Mouse (Mus musculus): Measurements from ENCODE around the gene Nrg3.
"Not testable (repeated sequence)": the region's sequence is repeated elsewhere in the genome, so short reads cannot be mapped to it uniquely, and the experiment has no call there.

Gene Nrg3

GRCm38 (mm10) chr14:38628862-38629619 lies 843.8 kb downstream of the Nrg3 start:
- DNase-seq (ENCODE audit: low spot score) = no peak

- DNase-seq (ENCODE audit: low spot score) = no peak
Observed at GRCm38 (mm10) chr14:38616969-38617368, 855.9 kb downstream of the Nrg3 start.

- no peak for DNase-seq (ENCODE audit: low spot score)
Observed at GRCm38 (mm10) chr14:38597735-38598134, 875.2 kb downstream of the Nrg3 start.

- no peak for DNase-seq (ENCODE audit: low spot score)
Observed at GRCm38 (mm10) chr14:38594297-38594696, 878.6 kb downstream of the Nrg3 start.

GRCm38 (mm10) chr14:38576796-38577195 lies 896.1 kb downstream of the Nrg3 start:
- DNase-seq (ENCODE audit: low spot score) = no peak

GRCm38 (mm10) chr14:38568184-38568583 lies 904.7 kb downstream of the Nrg3 start:
- DNase-seq (ENCODE audit: low spot score) = no peak

GRCm38 (mm10) chr14:38566182-38566581 lies 906.7 kb downstream of the Nrg3 start:
- no peak for DNase-seq (ENCODE audit: low spot score)

GRCm38 (mm10) chr14:38554636-38555035 lies 918.3 kb downstream of the Nrg3 start:
- DNase-seq (ENCODE audit: low spot score) = no peak

- no peak for DNase-seq (ENCODE audit: low spot score)
Observed at GRCm38 (mm10) chr14:38547257-38547656, 925.6 kb downstream of the Nrg3 start.

- no peak for DNase-seq (ENCODE audit: low spot score)
Observed at GRCm38 (mm10) chr14:38535181-38535580, 937.7 kb downstream of the Nrg3 start.

- no peak for DNase-seq (ENCODE audit: low spot score)
Observed at GRCm38 (mm10) chr14:38533495-38533894, 939.4 kb downstream of the Nrg3 start.

- no peak for DNase-seq (ENCODE audit: low spot score)
Observed at GRCm38 (mm10) chr14:38516232-38516631, 956.7 kb downstream of the Nrg3 start.

GRCm38 (mm10) chr14:38509016-38509415 lies 963.9 kb downstream of the Nrg3 start:
- DNase-seq (ENCODE audit: low spot score) = no peak

GRCm38 (mm10) chr14:38494970-38495369 lies 977.9 kb downstream of the Nrg3 start:
- no peak for DNase-seq (ENCODE audit: low spot score)

- no peak for DNase-seq (ENCODE audit: low spot score)
Observed at GRCm38 (mm10) chr14:38447086-38447485, 1025.8 kb downstream of the Nrg3 start.

- no peak for DNase-seq (ENCODE audit: low spot score)
Observed at GRCm38 (mm10) chr14:38444788-38445187, 1028.1 kb downstream of the Nrg3 start.

GRCm38 (mm10) chr14:38433793-38434589 lies 1038.9 kb downstream of the Nrg3 start:
- no peak for DNase-seq (ENCODE audit: low spot score)

GRCm38 (mm10) chr14:38374660-38375059 lies 1098.2 kb downstream of the Nrg3 start:
- no peak for DNase-seq (ENCODE audit: low spot score)

GRCm38 (mm10) chr14:38340967-38341366 lies 1131.9 kb downstream of the Nrg3 start:
- no peak for DNase-seq (ENCODE audit: low spot score)

- DNase-seq (ENCODE audit: low spot score) = not testable (repeated sequence)
Observed at GRCm38 (mm10) chr14:38322841-38323240, 1150.0 kb downstream of the Nrg3 start.

- no peak for DNase-seq (ENCODE audit: low spot score)
Observed at GRCm38 (mm10) chr14:38320619-38321340, 1152.1 kb downstream of the Nrg3 start.
